Mouse (Mus musculus): Measurements from ENCODE around the gene Mip. TPM values are rescaled to one million over a fixed set of nuclear protein-coding genes. Genes with fewer than 3 reads are reported as not detected.
"Not testable (repeated sequence)": the region's sequence is repeated elsewhere in the genome, so short reads cannot be mapped to it uniquely, and the experiment has no call there.

The Mip gene
- total RNA-seq, 1 experiment = 2.8 TPM

DNA sequence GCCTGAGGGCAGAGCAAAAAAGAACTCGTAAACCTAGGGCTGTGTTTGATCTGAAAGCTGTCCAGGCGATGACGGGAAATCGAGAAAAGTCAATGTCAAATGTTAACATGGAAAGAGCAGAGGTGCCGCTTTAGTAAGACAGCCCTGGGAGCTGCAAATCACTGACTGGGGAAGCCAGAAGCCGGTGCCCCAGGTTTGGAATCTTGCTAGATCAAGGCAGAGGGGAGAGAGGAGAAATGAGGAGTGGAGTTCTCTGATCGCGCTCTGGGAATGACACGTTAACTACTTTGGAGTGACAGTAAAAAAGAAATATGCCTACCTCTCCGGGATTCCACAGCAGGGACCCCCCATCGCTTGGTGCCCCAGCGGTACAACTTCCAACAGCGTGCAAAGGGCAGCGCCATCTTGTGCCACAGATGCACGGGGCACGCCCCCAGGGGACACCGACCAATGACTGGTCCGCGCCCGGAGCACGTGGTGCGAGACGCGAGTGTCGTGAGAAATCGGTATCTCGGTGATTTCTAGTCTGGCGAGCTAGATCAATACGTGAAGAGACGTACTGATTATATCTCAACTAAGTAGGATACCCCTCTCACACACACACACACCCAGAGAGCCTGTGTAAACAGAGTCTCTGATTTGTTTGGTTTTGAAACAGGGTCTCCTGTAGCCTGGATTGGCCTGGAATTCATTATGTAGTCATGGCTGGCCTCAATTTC, 14.1 kb upstream of the Mip start, which contains the start of gene Spryd4:
Gene Spryd4, minus strand, starts transcription at position 418 of the 719 bp plus-strand sequence.
- H3K27ac ChIP-seq (ENCODE audit: insufficient read depth, low read depth, low read length, poor library complexity, severe bottlenecking) = no peak within 1 kb of the TSS
- in situ Hi-C loops (cut with MboI; ENCODE audit: low sequenced_read_pairs in 2 of 2, unreplicated experiment in 2 of 2) = no loop called here

DNA sequence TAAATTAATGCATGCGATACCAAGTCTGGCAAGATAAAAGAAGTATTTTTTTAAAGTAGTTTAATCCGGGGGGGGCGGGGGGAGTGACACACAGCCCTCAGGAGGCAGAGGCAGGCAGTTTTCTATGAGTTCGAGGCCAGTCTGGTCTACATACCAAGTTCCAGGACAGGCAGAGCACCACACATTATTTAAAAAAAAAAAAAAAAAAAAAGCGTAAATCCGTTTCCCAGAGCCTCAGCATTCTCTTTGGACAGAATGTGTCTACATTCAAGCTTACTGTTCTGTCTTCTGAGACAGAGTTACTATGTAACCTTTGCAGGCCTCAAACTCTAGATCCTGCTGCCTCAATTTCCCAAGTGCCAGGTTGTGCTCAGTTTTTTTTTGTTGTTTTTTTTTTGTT, 13.5 kb upstream of the Mip start:
- TF ChIP-seq MAFK (IDR thresholded peaks at IDR 0.05; ENCODE audit: insufficient read depth, low read depth, low read length) (no peak), CHD2 (IDR thresholded peaks at IDR 0.05; ENCODE audit: low read depth, low read length) (no peak), ZC3H11A (IDR thresholded peaks at IDR 0.05; ENCODE audit: borderline replicate concordance, low read depth, low read length) (no peak), ZNF384 (IDR thresholded peaks at IDR 0.05; ENCODE audit: low read depth, low read length) (peak; percentile 71; the same call in 1 of the 2 replicates)
- in situ Hi-C loops (cut with MboI; ENCODE audit: low sequenced_read_pairs in 2 of 2, unreplicated experiment in 2 of 2) = no loop called here
- Histone ChIP-seq H3K9ac (ENCODE audit: insufficient read depth, low read depth, low read length, poor library complexity, severe bottlenecking) (peak overlapping the region; percentile 62; the same call in 1 of the 2 replicates), H3K27ac (ENCODE audit: insufficient read depth, low read depth, low read length, poor library complexity, severe bottlenecking) (no peak overlapping the region), H3K9me3 (ENCODE audit: control insufficient read depth, insufficient read depth, low read depth, low read length) (no peaks in the 10 kb centered on the region), H3K36me3 (ENCODE audit: control insufficient read depth, insufficient read depth, low read length, poor library complexity, severe bottlenecking) (peaks cover 12% of the 10 kb centered on the region; the same call in 1 of the 2 replicates), H3K4me1 (ENCODE audit: control insufficient read depth in 2 of 2, insufficient read depth in 2 of 2, low read length in 2 of 2, poor library complexity in 1 of 2) (peaks cover 2 to 4% of the 10 kb centered on the region in 2 experiments; a peak in 1 of 4 replicates), H3K4me3 (ENCODE audit: insufficient read depth in 1 of 2, low read depth in 1 of 2, low read length in 2 of 2, poor library complexity in 1 of 2, severe bottlenecking in 1 of 2) (peak overlapping the region; percentile 76 to 93; a peak in 3 of 4 replicates)
- no peak for DNase-seq (ENCODE audit: low read depth, low spot score)

More for the DNA sequence above, 14.1 kb upstream of the Mip start, which contains the start of gene Spryd4:
- peaks cover 16% of the 10 kb centered on the region for H3K36me3 ChIP-seq (ENCODE audit: control insufficient read depth, insufficient read depth, low read length, poor library complexity, severe bottlenecking)
- peaks cover 2 to 5% of the 10 kb centered on the region in 2 experiments; a peak in 1 of 4 replicates for H3K4me1 ChIP-seq (ENCODE audit: control insufficient read depth in 2 of 2, insufficient read depth in 2 of 2, low read length in 2 of 2, poor library complexity in 1 of 2)
- no peak for TF ChIP-seq ZNF384 (IDR thresholded peaks at IDR 0.05; ENCODE audit: low read depth, low read length)
- peak; percentile 79 for TF ChIP-seq CHD2 (IDR thresholded peaks at IDR 0.05; ENCODE audit: low read depth, low read length)
- peak; percentile 64; the same call in 1 of the 2 replicates for TF ChIP-seq HCFC1 (IDR thresholded peaks at IDR 0.05; ENCODE audit: borderline replicate concordance, insufficient read depth, low read length)
- no peak for TF ChIP-seq ZC3H11A (IDR thresholded peaks at IDR 0.05; ENCODE audit: borderline replicate concordance, low read depth, low read length)
- H3K9ac ChIP-seq (ENCODE audit: insufficient read depth, low read depth, low read length, poor library complexity, severe bottlenecking) = peak within 1 kb of the TSS; percentile 78
- H3K9me3 ChIP-seq (ENCODE audit: control insufficient read depth, insufficient read depth, low read depth, low read length) = no peaks in the 10 kb centered on the region
- DNase-seq (ENCODE audit: low read depth, low spot score) = peak; percentile 92
- H3K4me3 ChIP-seq (ENCODE audit: insufficient read depth in 1 of 2, low read depth in 1 of 2, low read length in 2 of 2, poor library complexity in 1 of 2, severe bottlenecking in 1 of 2) = peak within 1 kb of the TSS; percentile 76 to 93

DNA sequence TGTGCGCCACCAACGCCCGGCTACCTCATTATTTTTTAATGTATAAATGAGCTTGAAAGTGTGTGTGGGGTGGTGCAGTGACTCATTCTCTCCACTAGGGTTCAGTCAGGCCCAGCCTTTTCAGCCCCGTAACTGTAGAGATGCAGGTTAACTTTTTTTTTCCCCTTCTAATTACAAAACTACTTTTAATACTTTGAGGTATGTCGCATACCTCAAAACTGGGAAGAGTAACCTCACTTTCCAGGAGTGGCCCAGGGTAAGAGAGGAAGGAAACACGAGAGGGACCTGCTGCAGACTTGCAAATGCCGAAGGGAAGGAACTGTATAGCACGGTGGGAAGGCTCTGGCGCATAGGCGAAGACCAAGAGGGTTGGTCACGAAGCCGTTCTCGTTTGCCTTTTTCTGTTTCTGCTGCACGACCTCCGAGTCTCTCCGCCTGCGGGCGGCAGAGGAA, 12.7 kb upstream of the Mip start:
- DNase-seq (ENCODE audit: low read depth, low spot score) = peak; percentile 71
- Histone ChIP-seq H3K4me1 (ENCODE audit: control insufficient read depth in 2 of 2, insufficient read depth in 2 of 2, low read length in 2 of 2, poor library complexity in 1 of 2) (peaks cover 2 to 4% of the 10 kb centered on the region in 2 experiments; a peak in 1 of 4 replicates), H3K36me3 (ENCODE audit: control insufficient read depth, insufficient read depth, low read length, poor library complexity, severe bottlenecking) (peaks cover 9% of the 10 kb centered on the region; the same call in 1 of the 2 replicates), H3K4me3 (ENCODE audit: insufficient read depth in 1 of 2, low read depth in 1 of 2, low read length in 2 of 2, poor library complexity in 1 of 2, severe bottlenecking in 1 of 2) (peak overlapping the region; percentile 53 to 64), H3K27ac (ENCODE audit: insufficient read depth, low read depth, low read length, poor library complexity, severe bottlenecking) (no peak overlapping the region), H3K9me3 (ENCODE audit: control insufficient read depth, insufficient read depth, low read depth, low read length) (no peaks in the 10 kb centered on the region), H3K9ac (ENCODE audit: insufficient read depth, low read depth, low read length, poor library complexity, severe bottlenecking) (peak overlapping the region; percentile 57)
- in situ Hi-C loops (cut with MboI; ENCODE audit: low sequenced_read_pairs in 2 of 2, unreplicated experiment in 2 of 2) = no loop called here
- TF ChIP-seq CHD2 (IDR thresholded peaks at IDR 0.05; ENCODE audit: low read depth, low read length) (no peak), ZNF384 (IDR thresholded peaks at IDR 0.05; ENCODE audit: low read depth, low read length) (no peak; the same call in 1 of the 2 replicates), MAFK (IDR thresholded peaks at IDR 0.05; ENCODE audit: insufficient read depth, low read depth, low read length) (no peak), ZC3H11A (IDR thresholded peaks at IDR 0.05; ENCODE audit: borderline replicate concordance, low read depth, low read length) (no peak), HCFC1 (IDR thresholded peaks at IDR 0.05; ENCODE audit: borderline replicate concordance, insufficient read depth, low read length) (no peak)

DNA sequence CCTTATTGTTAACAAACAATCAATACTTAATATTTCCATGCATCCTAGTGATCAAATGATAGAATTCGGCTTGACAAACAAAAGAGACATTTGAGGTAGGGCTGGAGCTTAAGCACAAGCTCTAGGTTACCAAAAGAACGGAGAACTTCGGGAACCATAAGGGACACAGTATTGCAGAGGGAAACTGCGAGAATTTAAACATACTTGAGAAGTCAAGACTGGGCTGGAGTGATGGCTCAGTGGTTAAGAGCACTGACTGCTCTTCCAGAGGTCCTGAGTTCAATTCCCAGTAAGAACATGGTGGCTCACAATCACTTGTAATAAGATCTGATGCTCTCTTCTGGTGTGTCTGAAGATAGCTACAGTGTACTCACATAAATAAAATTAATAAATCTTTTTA, 11.5 kb upstream of the Mip start:
- H3K9me3 ChIP-seq (ENCODE audit: control insufficient read depth, insufficient read depth, low read depth, low read length); H3K9ac ChIP-seq (ENCODE audit: insufficient read depth, low read depth, low read length, poor library complexity, severe bottlenecking); in situ Hi-C loops (cut with MboI; ENCODE audit: low sequenced_read_pairs in 2 of 2, unreplicated experiment in 2 of 2); H3K27ac ChIP-seq (ENCODE audit: insufficient read depth, low read depth, low read length, poor library complexity, severe bottlenecking); H3K4me1 ChIP-seq (ENCODE audit: control insufficient read depth in 2 of 2, insufficient read depth in 2 of 2, low read length in 2 of 2, poor library complexity in 1 of 2); H3K36me3 ChIP-seq (ENCODE audit: control insufficient read depth, insufficient read depth, low read length, poor library complexity, severe bottlenecking); H3K4me3 ChIP-seq (ENCODE audit: insufficient read depth in 1 of 2, low read depth in 1 of 2, low read length in 2 of 2, poor library complexity in 1 of 2, severe bottlenecking in 1 of 2); DNase-seq (ENCODE audit: low read depth, low spot score): not testable (repeated sequence)

Data from ES-E14 (cell line).